Mouse (Mus musculus): ENCODE data around the gene Ephx4. TPM values are rescaled to one million over a fixed set of nuclear protein-coding genes. Genes with fewer than 3 reads are reported as not detected.

The Ephx4 gene
- total and polyA plus RNA-seq, 3 experiments = 0.81 TPM; not detected in 2

GRCm38 (mm10) chr5:107412285-107412684 lies 9.7 kb downstream of the Ephx4 start:
- H3K9ac ChIP-seq (ENCODE audit: insufficient read depth, low read depth) = no peak overlapping the region
- dilution Hi-C loops (cut with MboI; ENCODE audit: extremely low pct_ligation_motif_present, extremely low pct_unique_long_range_greater_than_20kb, low sequenced_read_pairs) (no loop called here), in situ Hi-C loops (cut with MboI; ENCODE audit: low pct_ligation_motif_present, low pct_unique_long_range_greater_than_20kb, low sequenced_read_pairs) (no loop called here)
- no peak overlapping the region for H3K4me3 ChIP-seq (replicated peaks in 1 of 3; ENCODE audit: low read depth in 2 of 3, low read length in 2 of 3, poor library complexity in 1 of 3)
- no peaks in the 10 kb centered on the region for H3K79me2 ChIP-seq (replicated peaks; ENCODE audit: control insufficient read depth, extremely low read depth, insufficient read depth, poor library complexity, severe bottlenecking)
- H3K27me3 ChIP-seq (replicated peaks) = no peaks in the 10 kb centered on the region
- DNase-seq (ENCODE audit: extremely low read depth) = peak; percentile 5
- no peak overlapping the region for H3K4me2 ChIP-seq (ENCODE audit: insufficient read depth, low read depth, poor library complexity, severe bottlenecking)
- no peaks in the 10 kb centered on the region for H3K9me3 ChIP-seq (replicated peaks; ENCODE audit: low read length)
- H3K36me3 ChIP-seq (replicated peaks in 1 of 2; ENCODE audit: control insufficient read depth in 1 of 2, insufficient read depth in 1 of 2, low read length in 1 of 2) = no peaks in the 10 kb centered on the region
- H3K4me1 ChIP-seq (ENCODE audit: control insufficient read depth in 1 of 2, insufficient read depth in 2 of 2) = no peaks in the 10 kb centered on the region
- H3K27ac ChIP-seq (ENCODE audit: insufficient read depth, low read depth) = no peak overlapping the region
- peak in 1 of 2 experiments; percentile 53; a peak in 2 of 4 replicates for TF ChIP-seq CTCF (conservative IDR thresholded peaks at IDR 0.05 in 1 of 2, IDR thresholded peaks at IDR 0.05 in 1 of 2; ENCODE audit: low read depth in 2 of 2, low read length in 2 of 2)
- TF ChIP-seq SMC3 (IDR thresholded peaks at IDR 0.05; ENCODE audit: low read depth, low read length) = peak; percentile 43
- peak; percentile 55 for TF ChIP-seq RAD21 (IDR thresholded peaks at IDR 0.05; ENCODE audit: low read depth, low read length)
- no peak for TF ChIP-seq CHD2 (IDR thresholded peaks at IDR 0.05; ENCODE audit: low read length)

DNA sequence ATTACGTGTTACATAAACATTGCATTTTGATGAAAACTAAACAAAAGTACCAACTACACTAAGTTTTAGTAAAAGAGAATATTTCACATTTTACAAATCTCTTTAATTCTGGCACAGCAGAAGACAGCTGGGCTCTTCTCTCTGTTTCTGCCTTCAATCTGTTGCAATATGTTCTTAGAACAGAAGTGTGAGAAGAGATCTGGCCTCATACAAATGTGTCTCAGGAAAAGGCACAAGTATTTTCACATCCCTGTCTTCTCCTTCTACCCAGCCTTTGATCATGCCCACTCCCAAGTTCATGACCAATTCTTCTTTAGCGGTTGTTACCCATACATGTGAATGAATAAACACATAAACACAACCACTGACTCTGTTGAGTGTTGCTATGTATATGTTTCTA lies 12.6 kb downstream of the Ephx4 start:
- Histone ChIP-seq H3K4me2 (ENCODE audit: insufficient read depth, low read depth, poor library complexity, severe bottlenecking) (no peak overlapping the region), H3K9me3 (replicated peaks; ENCODE audit: low read length) (no peaks in the 10 kb centered on the region), H3K27ac (ENCODE audit: insufficient read depth, low read depth) (no peak overlapping the region), H3K79me2 (replicated peaks; ENCODE audit: control insufficient read depth, extremely low read depth, insufficient read depth, poor library complexity, severe bottlenecking) (no peaks in the 10 kb centered on the region), H3K36me3 (replicated peaks in 1 of 2; ENCODE audit: control insufficient read depth in 1 of 2, insufficient read depth in 1 of 2, low read length in 1 of 2) (no peaks in the 10 kb centered on the region), H3K4me3 (replicated peaks in 1 of 3; ENCODE audit: low read depth in 2 of 3, low read length in 2 of 3, poor library complexity in 1 of 3) (no peak overlapping the region), H3K9ac (ENCODE audit: insufficient read depth, low read depth) (no peak overlapping the region), H3K27me3 (replicated peaks) (no peaks in the 10 kb centered on the region), H3K4me1 (ENCODE audit: control insufficient read depth in 1 of 2, insufficient read depth in 2 of 2) (no peaks in the 10 kb centered on the region)
- TF ChIP-seq POLR2A (IDR thresholded peaks at IDR 0.05; ENCODE audit: low read depth, low read length) = no peak
- no peak for TF ChIP-seq CHD2 (IDR thresholded peaks at IDR 0.05; ENCODE audit: low read length)
- no peak for TF ChIP-seq MYC (IDR thresholded peaks at IDR 0.05; ENCODE audit: low read depth, low read length)
- no peak for TF ChIP-seq NELFE (IDR thresholded peaks at IDR 0.05; ENCODE audit: low read depth, low read length)
- TF ChIP-seq TCF12 (IDR thresholded peaks at IDR 0.05; ENCODE audit: low read depth, low read length) = no peak
- no peak for TF ChIP-seq NRF1 (IDR thresholded peaks at IDR 0.05; ENCODE audit: low read depth, low read length)
- TF ChIP-seq KAT2A (IDR thresholded peaks at IDR 0.05; ENCODE audit: insufficient replicate concordance, low read length) = no peak
- no peak for TF ChIP-seq TBP (conservative IDR thresholded peaks at IDR 0.05; ENCODE audit: low read depth, low read length)
- TF ChIP-seq ETS1 (conservative IDR thresholded peaks at IDR 0.05; ENCODE audit: low read depth, low read length) = no peak
- no peak for TF ChIP-seq JUN (IDR thresholded peaks at IDR 0.05; ENCODE audit: insufficient read depth, low read depth, low read length)
- dilution Hi-C loops (cut with MboI; ENCODE audit: extremely low pct_ligation_motif_present, extremely low pct_unique_long_range_greater_than_20kb, low sequenced_read_pairs) (no loop called here), in situ Hi-C loops (cut with MboI; ENCODE audit: low pct_ligation_motif_present, low pct_unique_long_range_greater_than_20kb, low sequenced_read_pairs) (no loop called here)
- DNase-seq (ENCODE audit: extremely low read depth) = no peak

DNA sequence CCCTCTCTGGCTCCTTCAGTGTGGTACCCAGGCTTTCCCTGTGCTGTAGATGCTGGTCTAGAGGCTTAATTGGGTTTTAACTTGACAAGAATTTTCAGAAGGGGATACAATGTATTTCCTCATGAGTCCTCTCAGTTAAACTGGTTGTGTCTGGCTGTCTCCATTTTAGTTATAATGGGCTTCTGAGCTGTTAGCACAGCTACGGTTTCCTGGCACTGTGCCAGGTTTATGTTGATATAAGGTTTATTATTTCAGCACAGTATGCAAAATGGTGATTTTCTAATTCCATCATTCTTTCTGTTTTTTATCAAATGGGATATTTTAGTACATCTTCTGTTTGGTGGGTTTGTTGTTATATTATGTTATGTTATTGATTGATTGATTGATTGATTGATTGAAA lies 19.1 kb downstream of the Ephx4 start:
- Histone ChIP-seq H3K27ac (ENCODE audit: insufficient read depth, low read depth) (no peak overlapping the region), H3K79me2 (replicated peaks; ENCODE audit: control insufficient read depth, extremely low read depth, insufficient read depth, poor library complexity, severe bottlenecking) (no peaks in the 10 kb centered on the region), H3K27me3 (replicated peaks) (no peaks in the 10 kb centered on the region), H3K4me2 (ENCODE audit: insufficient read depth, low read depth, poor library complexity, severe bottlenecking) (no peak overlapping the region), H3K4me3 (replicated peaks in 1 of 3; ENCODE audit: low read depth in 2 of 3, low read length in 2 of 3, poor library complexity in 1 of 3) (no peak overlapping the region), H3K36me3 (replicated peaks in 1 of 2; ENCODE audit: control insufficient read depth in 1 of 2, insufficient read depth in 1 of 2, low read length in 1 of 2) (no peaks in the 10 kb centered on the region), H3K9me3 (replicated peaks; ENCODE audit: low read length) (peaks cover 3% of the 10 kb centered on the region), H3K4me1 (ENCODE audit: control insufficient read depth in 1 of 2, insufficient read depth in 2 of 2) (no peaks in the 10 kb centered on the region), H3K9ac (ENCODE audit: insufficient read depth, low read depth) (no peak overlapping the region)
- in situ Hi-C loops (cut with MboI; ENCODE audit: low pct_ligation_motif_present, low pct_unique_long_range_greater_than_20kb, low sequenced_read_pairs) = no loop called here
- dilution Hi-C loops (cut with MboI; ENCODE audit: extremely low pct_ligation_motif_present, extremely low pct_unique_long_range_greater_than_20kb, low sequenced_read_pairs) = no loop called here
- TF ChIP-seq SMC3 (IDR thresholded peaks at IDR 0.05; ENCODE audit: low read depth, low read length) = no peak
- no peak for DNase-seq (ENCODE audit: extremely low read depth)

Data from CH12.LX (cell line).